Mouse (Mus musculus) T-helper 2 cell (primary cell): ENCODE data around the gene Hcls1.

Experiments
- in situ Hi-C: fragments of 300-600 bp; cut with MboI, MseI; formaldehyde crosslinking; loops from one replicate; pipeline ENCODE4 v1.15.1; 2025; ENCODE audit warnings: high pct_unique_total_duplicates

Gene Hcls1

GRCm38 (mm10) chr16:36985636-36986042, 50.9 kb downstream of the Hcls1 start:
- in situ Hi-C loops, result no loop called here

- in situ Hi-C loops, result no loop called here
Observed at GRCm38 (mm10) chr16:36987399-36987798, 52.6 kb downstream of the Hcls1 start.

DNA sequence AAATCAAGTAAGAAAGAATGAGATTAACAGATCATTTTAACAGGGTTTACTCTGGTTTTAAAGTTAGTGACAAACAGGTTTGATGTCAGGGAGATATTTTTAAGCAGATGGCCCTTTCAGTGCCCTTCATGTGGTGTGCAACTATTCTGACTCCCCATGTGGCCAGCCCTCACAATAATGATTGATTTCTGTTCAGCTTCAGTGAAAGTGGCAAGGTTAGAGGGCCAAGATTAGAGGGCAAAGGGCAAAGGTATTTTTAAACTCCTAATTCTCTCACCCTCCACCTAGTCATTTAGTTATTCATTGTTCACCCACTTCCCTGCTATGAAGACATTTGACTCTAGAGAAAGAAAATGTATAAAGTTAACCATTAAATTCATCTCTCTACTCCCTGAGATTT, 53.3 kb downstream of the Hcls1 start:
- in situ Hi-C loops, result no loop called here

DNA sequence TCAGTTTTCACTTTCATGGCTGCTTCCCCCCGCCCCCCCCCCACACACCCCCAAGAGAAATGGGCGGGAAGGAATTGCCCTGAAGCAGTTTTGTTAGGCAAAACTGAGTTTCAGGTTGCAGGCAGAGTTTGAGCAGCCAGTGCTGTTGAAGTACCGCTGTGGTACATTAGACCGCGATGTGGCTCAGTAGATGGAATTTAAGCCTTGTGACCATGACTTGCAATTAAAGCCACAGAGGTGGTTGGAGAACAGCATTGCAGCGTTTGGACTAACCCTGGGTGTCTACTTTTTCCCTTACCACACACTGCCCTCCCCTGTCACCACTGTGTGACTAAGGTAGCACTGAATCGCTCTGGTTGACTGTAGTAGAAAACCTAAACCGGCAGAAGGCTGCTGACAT, 54.7 kb downstream of the Hcls1 start:
- in situ Hi-C loops, result no loop called here

GRCm38 (mm10) chr16:36989999-36990625, 55.3 kb downstream of the Hcls1 start, which contains the start of gene Fbxo40:
Fbxo40 (minus strand) TSS chr16:36990467.
- in situ Hi-C loops, result no loop called here

GRCm38 (mm10) chr16:36997650-36998049, 62.9 kb downstream of the Hcls1 start:
- in situ Hi-C loops, result loop anchor here (5.0 kb wide), 1 partner anchor 35 kb away; no protein-coding TSS in a partner anchor

DNA sequence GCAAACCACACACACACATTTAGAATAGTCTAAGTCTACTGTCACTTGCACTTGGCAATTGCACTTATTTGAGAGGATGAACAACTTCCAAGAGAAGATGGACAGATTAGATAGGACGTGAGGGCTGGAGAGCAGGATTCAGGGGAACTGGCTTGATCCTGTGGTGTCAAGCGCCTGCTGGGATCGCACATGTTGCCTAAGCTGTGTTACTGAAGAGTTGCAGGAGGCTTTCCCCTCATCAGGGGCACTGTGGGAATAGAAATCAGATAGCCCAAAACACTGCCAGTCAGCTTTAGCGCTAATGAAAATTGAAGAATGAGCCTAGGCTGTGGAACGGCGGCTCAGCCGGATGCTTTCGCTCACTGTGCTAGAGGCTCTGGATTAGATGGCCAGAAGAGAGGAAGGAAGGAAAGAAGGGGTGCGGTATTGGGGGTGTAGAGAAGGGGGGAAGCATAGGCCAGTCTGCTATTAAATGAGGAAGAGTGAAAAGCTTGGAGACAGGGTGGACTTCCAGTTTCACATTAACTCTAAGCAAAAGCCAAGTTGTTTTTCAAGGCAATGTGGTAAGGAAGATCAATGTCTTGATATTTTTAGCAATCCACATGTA, 64.7 kb downstream of the Hcls1 start:
- in situ Hi-C loops, result loop anchor here (5.0 kb wide), 1 partner anchor 37 kb away; no protein-coding TSS in a partner anchor

DNA sequence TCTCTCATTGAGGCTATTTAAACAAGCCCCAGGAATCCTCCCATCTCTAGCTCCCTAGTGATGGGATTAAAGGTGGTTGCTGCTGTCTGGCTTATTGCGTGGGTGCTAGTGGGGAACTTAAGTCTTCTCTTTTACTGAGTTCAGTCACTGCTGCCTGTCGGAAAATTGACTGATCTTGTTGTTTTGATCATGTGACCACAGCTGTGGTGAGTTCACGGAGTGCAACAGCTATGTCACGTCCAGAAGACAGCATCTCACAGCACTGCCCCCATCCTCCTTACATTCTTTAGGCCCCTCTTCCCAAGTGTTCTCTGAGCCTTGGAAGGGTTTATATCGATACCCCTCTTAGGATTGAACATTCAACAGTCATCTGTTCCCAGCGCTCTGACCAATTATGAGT, 74.5 kb downstream of the Hcls1 start:
- in situ Hi-C loops, result loop anchor here (5.0 kb wide), 1 partner anchor 122 kb away; no protein-coding TSS in a partner anchor

GRCm38 (mm10) chr16:37010370-37010769, 75.6 kb downstream of the Hcls1 start:
- in situ Hi-C loops, result no loop called here

- in situ Hi-C loops, result no loop called here
Observed at GRCm38 (mm10) chr16:37011061-37011921, 76.5 kb downstream of the Hcls1 start, which contains the start of gene Polq. Polq (plus strand) TSS chr16:37011786.

DNA sequence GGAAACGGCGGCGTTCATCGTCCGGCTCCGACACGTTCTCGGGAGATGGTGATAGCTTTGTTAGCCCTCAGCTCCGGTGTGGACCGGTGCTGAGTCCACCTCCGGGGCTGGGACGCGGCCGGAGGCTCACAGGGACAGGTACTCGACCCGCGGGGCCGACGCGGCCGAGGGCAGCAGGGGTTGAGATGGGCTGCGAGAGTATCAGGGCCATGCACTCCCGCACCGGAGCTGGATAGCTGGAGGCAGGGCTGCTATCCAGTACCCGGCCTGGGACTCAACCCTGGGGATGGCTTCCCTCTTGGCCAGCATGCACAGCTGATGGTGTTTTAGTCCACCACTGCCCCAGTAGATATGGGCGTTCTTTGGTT, 77.1 kb downstream of the Hcls1 start:
- in situ Hi-C loops, result no loop called here

DNA sequence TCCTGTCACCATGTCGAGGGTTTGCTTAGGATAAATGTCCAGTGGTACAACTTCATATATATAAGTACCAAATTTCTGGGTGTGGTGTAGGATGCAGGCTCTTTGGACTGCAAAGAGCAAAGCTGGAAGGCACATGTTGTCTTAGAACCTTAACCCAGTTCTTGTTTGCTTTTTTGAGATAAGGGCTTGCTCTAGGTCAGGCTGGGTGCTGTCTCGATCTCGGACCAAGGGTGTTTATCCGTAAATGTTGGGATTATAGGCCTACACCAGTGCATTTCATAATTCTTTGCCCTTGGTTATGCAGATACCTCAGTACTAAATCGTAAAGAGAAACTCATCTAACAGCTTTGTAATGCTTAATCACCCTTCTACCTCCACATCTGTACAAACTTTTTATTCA, 77.6 kb downstream of the Hcls1 start:
- in situ Hi-C loops, result no loop called here
